Mouse (Mus musculus) lung, adult 2 months (tissue): ENCODE measurements around the gene Arid4a.

ENCODE experiments used
- CTCF ChIP-seq: fragments of 200-500 bp; IDR thresholded peaks from 2 replicates; pipeline ENCODE4 v1.5.1; 2011; ENCODE audit warnings: mild to moderate bottlenecking, low read length, control low read depth; ENCODE audit not compliant: insufficient read depth
- POLR2A ChIP-seq: fragments of 200-500 bp; IDR thresholded peaks from 2 replicates; pipeline ENCODE4 v1.6.1; 2011; ENCODE audit warnings: low read depth, mild to moderate bottlenecking, control low read depth, low read length, borderline replicate concordance; ENCODE audit errors: extremely low read depth

GRCm38 (mm10) chr12:71053031-71053430 is 37.2 kb downstream of the Arid4a start:
- TF ChIP-seq CTCF = no peak
- TF ChIP-seq POLR2A = no peak
